Mouse (Mus musculus) brain, embryonic 14.5 days (tissue): ENCODE data around the gene Utp11.

ENCODE experiments used
- CTCF ChIP-seq: fragments of 200-500 bp; IDR thresholded peaks from 2 replicates; pipeline ENCODE4 v1.5.1; 2012; ENCODE audit warnings: inconsistent platforms, mild to moderate bottlenecking, moderate library complexity, borderline replicate concordance; ENCODE audit not compliant: insufficient read depth, insufficient read length; ENCODE audit errors: extremely low read depth
- POLR2A ChIP-seq: fragments of 200-500 bp; IDR thresholded peaks from 2 replicates; pipeline ENCODE4 v1.6.1; 2012; ENCODE audit warnings: mild to moderate bottlenecking, inconsistent platforms, borderline replicate concordance; ENCODE audit not compliant: poor library complexity, insufficient read depth, insufficient read length, severe bottlenecking; ENCODE audit errors: extremely low read depth

GRCm38 (mm10) chr4:124736952-124737351 is 43.6 kb upstream of the Utp11 start:
- TF ChIP-seq CTCF (no peak), POLR2A (no peak)
